Mouse (Mus musculus) liver, embryonic 14.5 days (tissue): ENCODE measurements at regions not wholly inside any gene's neighbourhood (a gene's known extent, or its start where the extent isn't known, plus 50 kb on each side); places are given as distances from the start of the nearest gene placed in this dataset.

Experiments used
- ATAC-seq: fragments of 200-750 bp; cut with Nextera tagmentation; 2 replicates; pipeline ENCODE4 v1.8.0; 2017; ENCODE audit warnings: moderate number of reproducible peaks, mild to moderate bottlenecking, moderate library complexity; ENCODE audit not compliant: insufficient read depth
- DNase-seq, 3 experiments: peaks; one replicate each; pipeline ENCODE4 v3.0.0-alpha.2; 2012 to 2013; ENCODE audit warnings: low read depth in 3 of 3, low spot score in 3 of 3
- H3K27ac ChIP-seq: fragments of 300-500 bp; sonication (generic); 2 replicates; pipeline ENCODE4 v1.5.1; 2014; ENCODE audit warnings: moderate library complexity, mild to moderate bottlenecking, control low read depth, inconsistent platforms
- H3K27me3 ChIP-seq: fragments of 300-500 bp; sonication (generic); 2 replicates; pipeline ENCODE4 v1.6.1; 2014; ENCODE audit warnings: mild to moderate bottlenecking, low read length, moderate library complexity; ENCODE audit not compliant: control insufficient read depth, insufficient read depth
- H3K36me3 ChIP-seq: fragments of 300-500 bp; sonication (generic); replicated peaks from 2 replicates; pipeline ENCODE4 v1.6.1; 2014; ENCODE audit warnings: low read depth; ENCODE audit not compliant: control insufficient read depth, insufficient read depth
- H3K4me1 ChIP-seq, 2 experiments: fragments of 200-500 bp in 1 of 2; fragments of 300-500 bp in 1 of 2; sonication (generic) in 1 of 2; replicated peaks; 2 replicates each; pipeline ENCODE4 v1.6.1; 2012 to 2014; ENCODE audit warnings: antibody characterized with exemption in 1 of 2, inconsistent platforms in 1 of 2, low read length in 1 of 2; ENCODE audit not compliant: control insufficient read depth in 2 of 2, insufficient read depth in 2 of 2
- H3K4me2 ChIP-seq: fragments of 300-500 bp; sonication (generic); 2 replicates; pipeline ENCODE4 v1.6.1; 2014; ENCODE audit warnings: low read depth, mild to moderate bottlenecking, control low read depth, moderate library complexity
- H3K4me3 ChIP-seq, 2 experiments: fragments of 200-500 bp in 1 of 2; fragments of 300-500 bp in 1 of 2; sonication (generic) in 1 of 2; 2 replicates each; pipeline ENCODE4 v1.5.1; 2012 to 2014; ENCODE audit warnings: low read depth in 2 of 2, low read length in 2 of 2, mild to moderate bottlenecking in 2 of 2, control low read depth in 1 of 2, inconsistent platforms in 1 of 2, moderate library complexity in 1 of 2; ENCODE audit not compliant: insufficient read depth in 1 of 2
- H3K9ac ChIP-seq: fragments of 300-500 bp; sonication (generic); replicated peaks from 2 replicates; pipeline ENCODE4 v1.6.1; 2014; ENCODE audit warnings: mild to moderate bottlenecking, control low read depth, moderate library complexity
- H3K9me3 ChIP-seq: fragments of 300-500 bp; sonication (generic); 2 replicates; pipeline ENCODE4 v1.6.1; 2016; ENCODE audit warnings: low read length, mixed read lengths; ENCODE audit not compliant: control insufficient read depth
- CTCF ChIP-seq: IDR thresholded peaks from 2 replicates; pipeline ENCODE4 v1.5.1; 2016; ENCODE audit warnings: antibody characterized with exemption, low read depth, control low read depth
- EP300 ChIP-seq: IDR thresholded peaks from 2 replicates; pipeline ENCODE4 v1.6.1; 2016; ENCODE audit warnings: antibody characterized with exemption, low read depth
- WGBS: fragments of 180-500 bp; shearing (Covaris S2); extraction: QIAGEN DNeasy Blood & Tissue Kit; methylation state at CpG from one replicate; pipeline ENCODE4 v1.1.7; 2014; ENCODE audit not compliant: insufficient replicate concordance; 5-methylcytosine and 5-hydroxymethylcytosine counted together

DNA sequence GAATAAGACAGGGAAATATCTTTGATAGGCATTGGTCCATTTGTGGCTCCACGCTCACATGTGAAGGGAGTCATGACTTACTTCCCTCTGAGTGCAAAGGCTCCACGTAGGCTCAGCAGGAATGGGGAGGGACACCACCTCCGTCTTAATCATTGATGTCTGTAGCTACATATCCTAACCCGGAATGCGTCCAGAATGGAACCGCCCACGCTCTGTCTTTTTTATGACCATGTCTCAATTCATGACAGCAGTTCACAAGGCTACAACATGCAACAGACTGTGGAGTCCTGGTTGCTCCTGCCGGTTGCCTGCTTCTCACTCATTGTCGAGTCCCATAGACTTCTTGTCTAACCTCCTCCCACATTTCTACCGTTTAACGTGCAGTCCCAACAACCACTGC lies 104.1 kb upstream of the Oxgr1 start:
- DNase-seq = no peak

DNA sequence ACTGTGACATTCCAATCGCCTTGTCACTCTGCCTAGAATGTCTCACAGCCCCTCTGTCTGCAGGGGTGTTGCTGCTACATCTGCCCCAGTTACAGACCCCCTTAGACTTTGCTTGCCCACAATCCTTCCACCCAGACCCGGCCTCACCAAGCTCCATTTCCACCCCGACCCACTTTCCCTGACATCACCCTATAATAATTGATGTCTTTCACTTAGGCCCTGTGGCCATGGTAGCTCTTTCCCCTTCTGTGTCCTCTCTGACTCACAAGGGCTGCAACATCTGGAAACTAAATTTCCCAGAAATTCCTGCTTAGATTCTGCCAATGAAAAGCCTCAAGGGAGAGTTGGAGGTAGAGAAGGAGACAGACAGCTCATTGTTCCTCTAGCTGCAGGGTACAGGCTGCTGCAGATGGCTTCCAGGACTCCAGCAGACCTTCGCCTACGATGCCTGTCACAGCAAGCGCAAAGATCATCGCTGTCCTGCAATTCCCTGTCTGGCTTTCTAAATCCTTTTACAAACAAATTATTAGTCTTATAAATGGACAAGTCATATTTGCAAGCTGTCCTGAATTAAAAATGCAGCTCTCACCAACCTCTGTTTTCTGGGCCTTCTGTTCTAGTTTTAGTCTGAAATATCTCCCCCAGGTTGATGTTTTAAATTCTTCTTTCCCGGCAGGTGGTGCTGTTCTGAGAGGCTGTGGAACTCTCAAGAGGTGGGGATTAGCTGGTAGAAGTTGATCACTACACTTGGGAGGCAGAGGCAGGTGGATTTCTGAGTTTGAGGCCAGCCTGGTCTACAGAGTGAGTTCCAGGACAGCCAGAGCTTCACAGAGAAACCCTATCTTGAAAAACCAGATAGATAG lies 104.9 kb upstream of the Oxgr1 start:
- DNase-seq = no peak
- WGBS = 68% methylated on average over 8 of the region's 8 CpGs
- no peak for ATAC-seq
- no peak overlapping the region for H3K9ac ChIP-seq
- H3K27me3 ChIP-seq = no peaks in the 10 kb centered on the region
- no peak overlapping the region for H3K4me2 ChIP-seq
- H3K36me3 ChIP-seq = no peaks in the 10 kb centered on the region
- H3K9me3 ChIP-seq = no peaks in the 10 kb centered on the region
- TF ChIP-seq EP300 = no peak
- no peak for TF ChIP-seq CTCF
- H3K27ac ChIP-seq = no peak overlapping the region
- no peak overlapping the region for H3K4me3 ChIP-seq
- H3K4me1 ChIP-seq = no peaks in the 10 kb centered on the region

More for the DNA sequence above, 104.1 kb upstream of the Oxgr1 start:
- H3K36me3 ChIP-seq = no peaks in the 10 kb centered on the region
- 69% methylated on average over 11 of the region's 11 CpGs for WGBS
- no peaks in the 10 kb centered on the region for H3K9me3 ChIP-seq
- H3K27ac ChIP-seq = no peak overlapping the region
- no peak overlapping the region for H3K4me2 ChIP-seq
- H3K9ac ChIP-seq = no peak overlapping the region
- no peak for TF ChIP-seq CTCF
- H3K4me1 ChIP-seq = no peaks in the 10 kb centered on the region
- no peak overlapping the region for H3K4me3 ChIP-seq
- no peaks in the 10 kb centered on the region for H3K27me3 ChIP-seq
- ATAC-seq = no peak

DNA sequence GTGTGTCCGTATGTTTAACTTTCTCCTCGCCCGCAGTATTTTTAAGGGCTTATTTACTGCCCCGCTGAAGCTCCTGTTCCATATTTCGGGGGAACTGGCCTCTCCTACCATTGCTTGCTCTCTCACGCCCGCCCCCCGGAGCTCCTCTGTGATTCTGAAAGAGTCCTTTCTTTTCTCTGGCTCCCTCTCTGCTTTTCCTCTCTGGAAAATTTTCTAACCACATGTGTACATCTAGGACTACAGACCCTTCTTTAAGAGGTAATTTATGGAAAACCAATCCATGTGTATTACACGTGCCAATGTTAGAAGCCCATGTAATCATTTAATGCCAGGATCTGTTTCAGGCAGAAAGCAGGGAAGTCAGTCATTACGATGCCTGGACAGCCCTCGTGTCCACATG lies 106.6 kb upstream of the Oxgr1 start:
- Histone ChIP-seq H3K27ac (no peak overlapping the region), H3K4me3 (no peak overlapping the region), H3K4me1 (no peaks in the 10 kb centered on the region), H3K4me2 (no peak overlapping the region), H3K9ac (no peak overlapping the region), H3K27me3 (no peaks in the 10 kb centered on the region), H3K9me3 (no peaks in the 10 kb centered on the region), H3K36me3 (no peaks in the 10 kb centered on the region)
- TF ChIP-seq CTCF = no peak
- TF ChIP-seq EP300 = no peak
- no peak for ATAC-seq
- 73% methylated on average over 11 of the region's 11 CpGs for WGBS
- DNase-seq = no peak

DNA sequence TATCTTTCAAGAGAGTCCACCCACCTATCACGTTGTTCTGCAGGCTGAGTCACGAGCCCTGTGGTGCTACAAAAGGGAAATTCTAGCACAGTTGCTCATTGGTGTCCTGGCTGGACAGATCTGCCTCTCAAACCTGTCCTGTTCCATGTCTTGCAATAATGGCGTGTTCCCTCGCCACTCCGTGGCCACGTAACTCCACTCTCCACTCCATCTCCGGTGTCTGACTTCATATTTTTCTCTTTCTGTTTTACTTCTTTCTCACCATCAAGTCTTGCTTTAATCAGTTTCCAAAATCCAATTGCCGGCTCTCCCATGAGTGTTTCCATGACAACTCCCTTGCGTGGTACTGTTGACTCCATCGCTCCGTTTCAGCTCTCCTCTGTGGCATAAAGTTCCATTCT lies 107.1 kb upstream of the Oxgr1 start:
- H3K9ac ChIP-seq = no peak overlapping the region
- TF ChIP-seq CTCF (no peak), EP300 (no peak)
- no peaks in the 10 kb centered on the region for H3K36me3 ChIP-seq
- no peak overlapping the region for H3K4me2 ChIP-seq
- H3K4me3 ChIP-seq = no peak overlapping the region
- WGBS = 77% methylated on average over 11 of the region's 11 CpGs
- ATAC-seq = no peak
- no peaks in the 10 kb centered on the region for H3K4me1 ChIP-seq
- H3K9me3 ChIP-seq = no peaks in the 10 kb centered on the region
- H3K27ac ChIP-seq = no peak overlapping the region
- no peak for DNase-seq
- H3K27me3 ChIP-seq = no peaks in the 10 kb centered on the region

DNA sequence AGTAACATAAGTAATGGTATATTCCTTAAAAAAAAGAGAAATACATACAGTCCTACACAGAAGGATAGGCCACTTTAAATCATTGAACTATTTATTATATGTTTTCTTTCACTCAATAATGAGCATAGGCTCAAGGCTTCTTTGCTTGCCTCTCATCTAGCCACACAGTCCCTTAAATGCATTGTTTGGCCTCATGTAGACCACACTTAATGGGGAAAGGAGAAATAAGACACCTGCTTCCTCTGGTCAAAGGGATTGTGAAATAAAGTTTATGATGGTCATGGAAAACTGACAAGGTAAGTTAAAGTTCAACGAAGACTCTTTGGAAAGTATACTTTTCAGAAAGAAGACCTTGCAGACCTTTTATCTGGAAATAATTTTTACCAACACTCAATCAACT lies 108.4 kb upstream of the Oxgr1 start:
- no peaks in the 10 kb centered on the region for H3K4me1 ChIP-seq
- no peak overlapping the region for H3K4me3 ChIP-seq
- H3K4me2 ChIP-seq = no peak overlapping the region
- 35% methylated on average over 1 of the region's 1 CpGs for WGBS
- no peak overlapping the region for H3K9ac ChIP-seq
- no peak overlapping the region for H3K27ac ChIP-seq
- H3K9me3 ChIP-seq = no peaks in the 10 kb centered on the region
- DNase-seq (no peak), ATAC-seq (no peak)
- H3K27me3 ChIP-seq = no peaks in the 10 kb centered on the region
- TF ChIP-seq EP300 (no peak), CTCF (no peak)
- no peaks in the 10 kb centered on the region for H3K36me3 ChIP-seq
